Mouse (Mus musculus): ENCODE results near the gene Ptges2. TPM values are rescaled to one million over a fixed set of nuclear protein-coding genes. Genes with fewer than 3 reads are reported as not detected.

Gene Ptges2
- polyA plus RNA-seq, 1 experiment from 2014 or later, result 14.1 TPM

- no peak for ATAC-seq (ENCODE audit: low read depth)
- no peak overlapping the region for H3K4me2 ChIP-seq
- peaks cover 11% of the 10 kb centered on the region; the same call in 1 of the 2 replicates for H3K36me3 ChIP-seq
- no peak overlapping the region for H3K27ac ChIP-seq
- no peaks in the 10 kb centered on the region for H3K9me3 ChIP-seq (replicated peaks)
- no peak overlapping the region for H3K4me3 ChIP-seq (replicated peaks)
- peaks cover 71% of the 10 kb centered on the region for H3K4me1 ChIP-seq (replicated peaks)
- WGBS (ENCODE audit: insufficient replicate concordance), result 79% methylated on average over 2 of the region's 2 CpGs
- no peak overlapping the region for H3K9ac ChIP-seq
- DNase-seq, result no peak
- H3K27me3 ChIP-seq, result no peaks in the 10 kb centered on the region
These were observed 45.9 kb downstream of the Ptges2 start for GRCm38 (mm10) chr2:32441550-32441949.

DNA sequence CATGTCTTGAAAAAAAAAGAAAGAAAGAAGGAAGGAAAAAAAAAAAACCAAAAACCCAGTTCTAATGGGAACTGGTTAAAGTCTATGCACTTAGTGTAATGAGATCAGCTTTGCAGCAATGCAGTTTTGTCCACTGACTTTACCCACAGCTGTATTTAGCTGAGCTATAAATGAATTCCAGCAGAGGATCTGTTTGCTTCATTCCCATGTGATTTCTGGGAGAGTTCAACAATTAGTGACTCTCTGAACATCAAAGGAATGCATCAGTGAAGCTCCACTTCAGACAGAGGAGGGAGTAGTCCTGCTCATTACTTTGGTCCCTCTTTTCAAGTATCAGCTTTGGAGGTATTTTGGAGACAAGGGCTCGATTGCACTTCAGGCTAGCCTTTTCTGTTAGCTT is 49.8 kb downstream of the Ptges2 start:
- H3K27ac ChIP-seq, result no peak overlapping the region
- peaks cover 85% of the 10 kb centered on the region for H3K4me1 ChIP-seq (replicated peaks)
- H3K27me3 ChIP-seq, result no peaks in the 10 kb centered on the region
- H3K36me3 ChIP-seq, result peaks cover 11% of the 10 kb centered on the region; the same call in 1 of the 2 replicates
- no peak overlapping the region for H3K4me2 ChIP-seq
- 91% methylated on average over 1 of the region's 1 CpGs for WGBS (ENCODE audit: insufficient replicate concordance)
- ATAC-seq (ENCODE audit: low read depth), result no peak
- H3K4me3 ChIP-seq (replicated peaks), result no peak overlapping the region
- H3K9ac ChIP-seq, result no peak overlapping the region
- H3K9me3 ChIP-seq (replicated peaks), result no peaks in the 10 kb centered on the region
- no peak for DNase-seq

GRCm38 (mm10) chr2:32447264-32447936 is 51.7 kb downstream of the Ptges2 start:
- peak overlapping the region; percentile 23; the same call in 1 of the 2 replicates for H3K4me2 ChIP-seq
- 0 out of 2 replicates have a peak overlapping the region, but pooled peaks have one; percentile 27 for H3K9ac ChIP-seq
- WGBS (ENCODE audit: insufficient replicate concordance), result 49% methylated on average over 9 of the region's 9 CpGs
- no peaks in the 10 kb centered on the region for H3K9me3 ChIP-seq (replicated peaks)
- peaks cover 74% of the 10 kb centered on the region for H3K4me1 ChIP-seq (replicated peaks)
- H3K27me3 ChIP-seq, result no peaks in the 10 kb centered on the region
- H3K27ac ChIP-seq, result peak overlapping the region; percentile 63; the same call in 1 of the 2 replicates
- DNase-seq (no peak), ATAC-seq (ENCODE audit: low read depth) (no peak)
- H3K4me3 ChIP-seq (replicated peaks), result peak overlapping the region; percentile 6; the same call in 1 of the 2 replicates
- peaks cover 11% of the 10 kb centered on the region; the same call in 1 of the 2 replicates for H3K36me3 ChIP-seq

GRCm38 (mm10) chr2:32448480-32448879 is 52.8 kb downstream of the Ptges2 start:
- H3K4me2 ChIP-seq, result no peak overlapping the region
- no peaks in the 10 kb centered on the region for H3K9me3 ChIP-seq (replicated peaks)
- peak overlapping the region; percentile 25; the same call in 1 of the 2 replicates for H3K27ac ChIP-seq
- DNase-seq (no peak), ATAC-seq (ENCODE audit: low read depth) (no peak)
- no peaks in the 10 kb centered on the region for H3K27me3 ChIP-seq
- H3K4me3 ChIP-seq (replicated peaks), result no peak overlapping the region
- H3K4me1 ChIP-seq (replicated peaks), result peaks cover 74% of the 10 kb centered on the region
- 68% methylated on average over 1 of the region's 1 CpGs for WGBS (ENCODE audit: insufficient replicate concordance)
- peaks cover 11% of the 10 kb centered on the region; the same call in 1 of the 2 replicates for H3K36me3 ChIP-seq
- no peak overlapping the region for H3K9ac ChIP-seq

GRCm38 (mm10) chr2:32449761-32450754 is 54.4 kb downstream of the Ptges2 start, which contains the start of gene Naif1:
Naif1 (plus strand) TSS chr2:32450457.
- DNase-seq (no peak), ATAC-seq (ENCODE audit: low read depth) (no peak)
- Histone ChIP-seq H3K36me3 (peaks cover 10% of the 10 kb centered on the region), H3K9ac (peak within 1 kb of the TSS; percentile 93), H3K27me3 (no peaks in the 10 kb centered on the region), H3K4me1 (replicated peaks) (peaks cover 73% of the 10 kb centered on the region), H3K9me3 (replicated peaks) (no peaks in the 10 kb centered on the region), H3K4me2 (peak within 1 kb of the TSS; percentile 98), H3K27ac (peak within 1 kb of the TSS; percentile 90), H3K4me3 (replicated peaks) (peak within 1 kb of the TSS; percentile 87)
- WGBS (ENCODE audit: insufficient replicate concordance), result 52% methylated on average over 15 of the region's 15 CpGs

GRCm38 (mm10) chr2:32450881-32451844 is 55.5 kb downstream of the Ptges2 start, which contains the start of gene Slc25a25:
Slc25a25 (minus strand) TSS chr2:32451445.
- H3K4me1 ChIP-seq (replicated peaks), result peaks cover 64% of the 10 kb centered on the region
- under 1% methylated on average over 103 of the region's 103 CpGs for WGBS (ENCODE audit: insufficient replicate concordance)

DNA sequence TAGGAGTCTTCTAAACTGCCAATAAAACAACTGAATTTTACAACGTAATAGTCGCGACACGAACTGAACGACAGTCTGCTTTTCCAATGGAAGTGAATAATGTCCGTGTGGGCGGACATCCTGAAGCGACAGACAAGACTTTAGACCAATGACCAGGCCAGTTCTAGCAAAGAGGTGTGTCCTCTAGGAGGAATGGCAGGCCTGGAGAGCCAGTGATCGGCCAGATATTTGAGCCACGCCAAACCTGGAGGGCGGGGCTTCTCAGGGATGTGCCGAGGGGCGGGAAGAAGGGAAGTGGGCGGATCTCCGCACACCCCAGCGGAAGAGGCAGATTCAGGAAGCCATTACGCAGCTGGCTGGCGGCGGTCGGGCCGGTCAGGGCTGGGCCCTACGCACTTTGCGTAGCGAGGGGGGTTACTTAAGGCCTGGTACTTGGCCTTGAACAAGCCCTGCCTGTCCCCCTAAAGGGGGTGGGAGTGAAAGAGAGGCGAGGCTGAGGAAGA is 56.2 kb downstream of the Ptges2 start:
- H3K4me1 ChIP-seq (replicated peaks), result peaks cover 60% of the 10 kb centered on the region
- no peaks in the 10 kb centered on the region for H3K27me3 ChIP-seq
- peak overlapping the region; percentile 97 for H3K27ac ChIP-seq
- peak overlapping the region; percentile 73 for H3K9ac ChIP-seq
- H3K9me3 ChIP-seq (replicated peaks), result no peaks in the 10 kb centered on the region
- peaks cover 12% of the 10 kb centered on the region; the same call in 1 of the 2 replicates for H3K36me3 ChIP-seq
- under 1% methylated on average over 25 of the region's 25 CpGs for WGBS (ENCODE audit: insufficient replicate concordance)
- DNase-seq (peak; percentile 98), ATAC-seq (ENCODE audit: low read depth) (peak; percentile 93)
- H3K4me3 ChIP-seq (replicated peaks), result peak overlapping the region; percentile 87
- peak overlapping the region; percentile 98 for H3K4me2 ChIP-seq

More at GRCm38 (mm10) chr2:32450881-32451844, 55.5 kb downstream of the Ptges2 start, which contains the start of gene Slc25a25:
- Histone ChIP-seq H3K9ac (peak within 1 kb of the TSS; percentile 93), H3K36me3 (peaks cover 7% of the 10 kb centered on the region; the same call in 1 of the 2 replicates), H3K9me3 (replicated peaks) (no peaks in the 10 kb centered on the region), H3K4me3 (replicated peaks) (peak within 1 kb of the TSS; percentile 87), H3K27ac (peak within 1 kb of the TSS; percentile 97), H3K4me2 (peak within 1 kb of the TSS; percentile 98), H3K27me3 (no peaks in the 10 kb centered on the region)
- DNase-seq (peak; percentile 96), ATAC-seq (ENCODE audit: low read depth) (peak; percentile 84)

- Histone ChIP-seq H3K9me3 (replicated peaks) (no peaks in the 10 kb centered on the region), H3K4me1 (replicated peaks) (peaks cover 54% of the 10 kb centered on the region), H3K4me2 (peak overlapping the region; percentile 69), H3K27ac (peak overlapping the region; percentile 71), H3K4me3 (replicated peaks) (peak overlapping the region; percentile 54), H3K27me3 (no peaks in the 10 kb centered on the region), H3K36me3 (peaks cover 12% of the 10 kb centered on the region; the same call in 1 of the 2 replicates), H3K9ac (peak overlapping the region; percentile 62)
- DNase-seq, result no peak
- ATAC-seq (ENCODE audit: low read depth), result no peak
- 85% methylated on average over 16 of the region's 16 CpGs for WGBS (ENCODE audit: insufficient replicate concordance)
These were observed 56.8 kb downstream of the Ptges2 start for GRCm38 (mm10) chr2:32452441-32452971.

GRCm38 (mm10) chr2:32453641-32454303 is 58.1 kb downstream of the Ptges2 start:
- no peak for ATAC-seq (ENCODE audit: low read depth)
- H3K9ac ChIP-seq, result no peak overlapping the region
- H3K27ac ChIP-seq, result 0 out of 2 replicates have a peak overlapping the region, but pooled peaks have one; percentile 24
- 61% methylated on average over 5 of the region's 5 CpGs for WGBS (ENCODE audit: insufficient replicate concordance)
- H3K36me3 ChIP-seq, result peaks cover 12% of the 10 kb centered on the region; the same call in 1 of the 2 replicates
- H3K4me2 ChIP-seq, result peak overlapping the region; percentile 69; the same call in 1 of the 2 replicates
- peaks cover 45% of the 10 kb centered on the region for H3K4me1 ChIP-seq (replicated peaks)
- no peaks in the 10 kb centered on the region for H3K27me3 ChIP-seq
- no peak overlapping the region for H3K4me3 ChIP-seq (replicated peaks)
- DNase-seq, result no peak
- no peaks in the 10 kb centered on the region for H3K9me3 ChIP-seq (replicated peaks)
